Mouse (Mus musculus) neutrophil, adult 5-6 weeks (primary cell): ENCODE data around the gene Glyat. TPM values are rescaled to one million over a fixed set of nuclear protein-coding genes. Genes with fewer than 3 reads are reported as not detected.
"Not testable (repeated sequence)": the region's sequence is repeated elsewhere in the genome, so short reads cannot be mapped to it uniquely, and the experiment has no call there.

Experiments
- ATAC-seq: fragments of 151-379, 151-347 bp; 2 replicates; pipeline ENCODE4 v1.8.0; 2017; ENCODE audit warnings: mild to moderate bottlenecking, moderate TSS enrichment; ENCODE audit not compliant: insufficient number of reproducible peaks, poor library complexity, low FRiP score, severe bottlenecking; ENCODE audit errors: extremely low read depth
- total RNA-seq: library from RNA; stranded (forward); fragments of 200-1000 nt; gene quantifications from 2 replicates; pipeline ENCODE4 v1.2.3, GENCODE M21; 2017

The Glyat gene
- not detected in 2 replicates for total RNA-seq

GRCm38 (mm10) chr19:12633176-12633575, at the start of gene Glyat:
Gene Glyat, plus strand, starts transcription at chr19:12633308.
- ATAC-seq, result no peak

GRCm38 (mm10) chr19:12585310-12585709, 47.8 kb upstream of the Glyat start:
- ATAC-seq, result peak; percentile 83

GRCm38 (mm10) chr19:12591908-12592307, 41.2 kb upstream of the Glyat start:
- ATAC-seq, result peak; percentile 88

- ATAC-seq, result no peak
Measured at GRCm38 (mm10) chr19:12595135-12595529, 38.0 kb upstream of the Glyat start.

GRCm38 (mm10) chr19:12595530-12596289, 37.4 kb upstream of the Glyat start:
- peak; percentile 78 for ATAC-seq

GRCm38 (mm10) chr19:12596290-12597072, 36.6 kb upstream of the Glyat start:
- ATAC-seq, result no peak

- ATAC-seq, result no peak
Measured at GRCm38 (mm10) chr19:12597073-12597405, 36.1 kb upstream of the Glyat start.

GRCm38 (mm10) chr19:12598674-12599073, 34.4 kb upstream of the Glyat start:
- ATAC-seq, result no peak

- ATAC-seq, result no peak
Measured at GRCm38 (mm10) chr19:12599674-12600073, 33.4 kb upstream of the Glyat start, which contains the start of gene Gm4952. Gene Gm4952, plus strand, starts transcription at chr19:12599974.

GRCm38 (mm10) chr19:12600684-12601480, 32.2 kb upstream of the Glyat start:
- ATAC-seq, result no peak

GRCm38 (mm10) chr19:12608336-12608735, 24.8 kb upstream of the Glyat start:
- ATAC-seq, result no peak

- no peak for ATAC-seq
Measured at GRCm38 (mm10) chr19:12613646-12614045, 19.5 kb upstream of the Glyat start.

GRCm38 (mm10) chr19:12634259-12634658, 1.2 kb downstream of the Glyat start:
- ATAC-seq, result no peak

- ATAC-seq, result no peak
Measured at GRCm38 (mm10) chr19:12634963-12635362, 1.9 kb downstream of the Glyat start.

GRCm38 (mm10) chr19:12636863-12637262, 3.8 kb downstream of the Glyat start:
- ATAC-seq, result no peak

GRCm38 (mm10) chr19:12638049-12638448, 4.9 kb downstream of the Glyat start:
- no peak for ATAC-seq

- ATAC-seq, result no peak
Measured at GRCm38 (mm10) chr19:12649511-12649910, 16.4 kb downstream of the Glyat start.

GRCm38 (mm10) chr19:12666156-12666555, 33.0 kb downstream of the Glyat start:
- ATAC-seq, result no peak

GRCm38 (mm10) chr19:12668601-12669000, 35.5 kb downstream of the Glyat start:
- ATAC-seq, result not testable (repeated sequence)
